ENCODE assay signal across 17 mouse cellular contexts in genomic region chr6:22327091-22327490, GRCm38 (mm10). TPM values are rescaled to one million over a fixed set of nuclear protein-coding genes. Genes with fewer than 3 reads are reported as not detected.
A peak's percentile ranks its signal among the peaks of the same experiment; 100 is the strongest.
DNase-seq lines count a peak whose midpoint lies in the region; ATAC-seq and TF ChIP-seq lines count a peak whose summit lies in the region.
"Had no signal": no experiment of that assay in that cellular context is flagged by ENCODE, and none has a peak within 500 bp of the region (broad histone marks: within the 10 kb centered on the region; RNA-seq: fewer than 3 reads in every experiment).

No protein-coding gene starts in this region.

- H3K4me2 ChIP-seq in liver, embryonic 15.5 days = no peak overlapping the region
- H3K4me2 ChIP-seq: forebrain, embryonic 15.5 days had no signal

- no peak; the same call in 1 of the 2 replicates for ATAC-seq in liver, embryonic 15.5 days (ENCODE audit: insufficient read depth)
- ATAC-seq in monocyte, adult 5-6 weeks (replicated peaks; ENCODE audit: insufficient number of reproducible peaks, low FRiP score, low TSS enrichment, poor library complexity, severe bottlenecking) = no peak
- ATAC-seq: forebrain, embryonic 15.5 days had no signal

- TF ChIP-seq CTCF in brain, embryonic 14.5 days (IDR thresholded peaks at IDR 0.05; ENCODE audit: borderline replicate concordance, extremely low read depth, insufficient read depth, insufficient read length) = no peak
- TF ChIP-seq CTCF in layer of hippocampus, adult 2 months (conservative IDR thresholded peaks at IDR 0.05) = no peak

- 0 out of 2 replicates have a peak, but pooled peaks cover 11% of the 10 kb centered on the region for H3K36me3 ChIP-seq in liver, embryonic 15.5 days (replicated peaks)
- H3K36me3 ChIP-seq: forebrain, embryonic 15.5 days had no signal

- H3K4me3 ChIP-seq in liver, embryonic 15.5 days (replicated peaks) = no peak overlapping the region
- H3K4me3 ChIP-seq in layer of hippocampus, adult 2 months = no peak overlapping the region
- H3K4me3 ChIP-seq: forebrain, embryonic 15.5 days; gastrocnemius, adult 2 months; heart, adult 2 months; myocyte had no signal

- no peak for TF ChIP-seq POLR2A in brain, embryonic 14.5 days (IDR thresholded peaks at IDR 0.05; ENCODE audit: borderline replicate concordance, extremely low read depth, insufficient read depth, insufficient read length, poor library complexity, severe bottlenecking)

- no peaks in the 10 kb centered on the region for H3K27me3 ChIP-seq in liver, embryonic 15.5 days
- H3K27me3 ChIP-seq: forebrain, embryonic 15.5 days had no signal

- 0 out of 2 replicates have a peak overlapping the region, but pooled peaks have one; percentile 6 for H3K27ac ChIP-seq in liver, embryonic 15.5 days (replicated peaks)
- H3K27ac ChIP-seq in layer of hippocampus, adult 2 months = no peak overlapping the region
- H3K27ac ChIP-seq: forebrain, embryonic 15.5 days; gastrocnemius, adult 2 months; heart, adult 2 months had no signal

- no peak for DNase-seq in liver
- DNase-seq in brain, embryonic 14.5 days (ENCODE audit: low read depth) = peak; percentile 48
- peak; percentile 21 to 32 for DNase-seq in kidney, adult 8-10 months
- DNase-seq in kidney, postnatal 4 days = peak; percentile 43 to 59
- no peak for DNase-seq in layer of hippocampus, adult 2 months (ENCODE audit: low spot score in 2 of 2)
- DNase-seq in layer of hippocampus, postnatal 36 days = no peak
- DNase-seq: cerebellum, adult 18-20 months; gastrocnemius, adult 2 months; heart, adult 2 months; liver, postnatal 0 days; right cerebral cortex, postnatal 4 days; thymus, postnatal 4 days had no signal

- no peaks in the 10 kb centered on the region for H3K9me3 ChIP-seq in liver, embryonic 15.5 days (replicated peaks)
- H3K9me3 ChIP-seq: forebrain, embryonic 15.5 days had no signal

- 66% methylated on average over 4 of the region's 4 CpGs for WGBS in liver, embryonic 15.5 days (ENCODE audit: insufficient replicate concordance)

- no peaks in the 10 kb centered on the region for H3K4me1 ChIP-seq in liver, embryonic 15.5 days (replicated peaks)

- H3K9ac ChIP-seq in liver, embryonic 15.5 days = no peak overlapping the region
- H3K9ac ChIP-seq: forebrain, embryonic 15.5 days; liver, postnatal 0 days had no signal

RNA-seq across cellular contexts. Expression of gene Fam3c, which starts 29.0 kb away (rescaled TPM):
- 15.0 and 16.3 TPM in 2 replicates for polyA plus RNA-seq in liver, embryonic 15.5 days (2015; fragmentation: Nextera tagmentation; extraction: Ambion mirVana)
- polyA plus RNA-seq in brain, embryonic 14.5 days (2012; rRNA removed) = 8.2 and 22.5 TPM in 2 replicates
- total RNA-seq in layer of hippocampus, adult 2 months (2021) = 10 to 100 TPM; 61.7 to 63.5 TPM
- 36.6 to 53.6 TPM (median 40.8 TPM) in 3 replicates for total RNA-seq in monocyte, adult 5-6 weeks (2017)
- total RNA-seq in layer of hippocampus, postnatal 36 days (2021) = 10 to 100 TPM; 59.9 to 65.1 TPM

RNA-seq across cellular contexts. Expression of gene Wnt16, which starts 39.1 kb away (rescaled TPM):
- polyA plus RNA-seq in liver, embryonic 15.5 days (2015; fragmentation: Nextera tagmentation; extraction: Ambion mirVana) = not detected in 2 replicates
- 0.48 and 0.75 TPM in 2 replicates for polyA plus RNA-seq in brain, embryonic 14.5 days (2012; rRNA removed)
- 1 to 10 TPM; 1.2 to 2.5 TPM for total RNA-seq in layer of hippocampus, adult 2 months (2021)
- total RNA-seq in monocyte, adult 5-6 weeks (2017) = not detected in 3 replicates
- 1 to 10 TPM; 1.3 to 2.3 TPM for total RNA-seq in layer of hippocampus, postnatal 36 days (2021)
- total RNA-seq: hematopoietic stem cell, adult 5-6 weeks had no signal
- polyA plus RNA-seq: liver, postnatal 0 days; myocyte had no signal

Comparison
In these comparisons a context has a peak if more than half of its experiments do, and no peak if none do; other contexts are left out.
1. DNase-seq: peak in brain, embryonic 14.5 days (single experiment), kidney, adult 8-10 months (2 of 2) and kidney, postnatal 4 days (2 of 2); none in liver (single experiment), layer of hippocampus, adult 2 months (0 of 2) and layer of hippocampus, postnatal 36 days (0 of 2).